Mouse (Mus musculus) hematopoietic stem cell, adult 5-6 weeks (primary cell): ENCODE data around the gene Cmbl. TPM values are rescaled to one million over a fixed set of nuclear protein-coding genes. Genes with fewer than 3 reads are reported as not detected.
A peak's percentile ranks its signal among the peaks of the same experiment; 100 is the strongest.
"Not testable (repeated sequence)": the region's sequence is repeated elsewhere in the genome, so short reads cannot be mapped to it uniquely, and the experiment has no call there.

Source experiments
- ATAC-seq, 2 experiments: fragments of 125-278 bp in 1 of 2; replicated peaks in 1 of 2; 2 replicates each; pipeline ENCODE4 v1.8.0; 2016 to 2017; ENCODE audit warnings: inconsistent platforms in 2 of 2, mild to moderate bottlenecking in 2 of 2, moderate number of reproducible peaks in 2 of 2, low read depth in 1 of 2, moderate TSS enrichment in 1 of 2; ENCODE audit not compliant: low FRiP score in 2 of 2, poor library complexity in 2 of 2, severe bottlenecking in 2 of 2, insufficient read depth in 1 of 2, low TSS enrichment in 1 of 2
- total RNA-seq: library from RNA; stranded (forward); fragments of 172-1452, 232-1000 nt; gene quantifications from 2 replicates; pipeline ENCODE4 v1.2.3, GENCODE M21; 2017

Cmbl gene
- total RNA-seq, 1 experiment from 2014 or later: 1.1 TPM

- ATAC-seq: no peak
These were observed 3.4 kb downstream of the Cmbl start for GRCm38 (mm10) chr15:31568581-31568996.

DNA sequence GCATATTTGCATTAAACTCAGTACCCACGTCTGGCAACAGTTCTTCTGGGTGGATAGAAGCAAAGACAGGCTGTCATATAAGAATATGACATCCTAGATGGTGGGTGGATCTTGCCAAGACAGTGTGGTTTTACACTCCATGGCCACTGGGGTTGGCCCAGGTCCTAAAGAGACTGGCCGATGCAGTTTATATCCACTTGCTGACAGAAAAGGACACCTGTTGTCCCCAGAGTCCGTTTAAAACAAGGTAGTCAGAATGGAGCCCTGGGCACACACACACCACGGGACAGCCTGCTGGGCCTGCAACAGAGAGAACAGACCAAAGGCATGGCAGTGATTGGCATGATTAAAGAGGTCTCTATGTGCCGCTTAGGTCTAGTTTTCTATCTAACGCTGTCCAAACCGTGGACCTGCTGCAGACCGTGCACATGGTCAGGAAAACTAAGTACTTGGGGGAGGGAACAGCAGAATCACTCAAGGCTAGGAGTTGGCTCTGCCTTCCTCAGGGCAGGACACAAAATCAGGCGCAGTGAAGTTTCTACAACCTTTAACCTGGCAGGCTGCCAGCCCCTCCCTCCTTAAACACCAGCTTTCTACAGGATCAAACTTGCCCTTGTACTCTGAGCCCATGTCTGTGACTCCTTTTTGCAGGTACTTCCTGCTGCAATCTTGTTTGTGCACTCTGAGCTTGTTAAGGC, 4.3 kb downstream of the Cmbl start:
- ATAC-seq: no peak

DNA sequence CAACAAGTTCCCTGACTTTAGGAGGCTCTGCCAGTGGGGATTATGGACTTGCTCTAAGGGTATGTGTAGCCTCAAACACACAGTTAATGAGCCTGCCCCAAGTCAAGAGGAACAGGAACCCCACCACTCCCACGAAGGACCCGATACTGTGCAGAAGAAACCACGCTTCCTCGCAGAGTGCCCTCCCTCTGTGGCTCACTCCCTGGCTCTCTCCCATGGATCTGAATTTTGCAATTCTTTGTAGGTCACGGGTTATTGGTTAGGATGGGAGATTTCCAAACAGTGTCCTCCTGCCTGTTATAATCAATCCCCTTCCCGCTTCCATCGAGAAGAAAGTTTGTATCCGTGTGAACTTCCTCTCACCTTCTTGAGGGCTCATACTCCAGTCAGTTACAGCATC, 5.8 kb downstream of the Cmbl start:
- 0 out of 4 replicates have a peak, but pooled peaks of 1 of the 2 experiments have one; percentile 43 for ATAC-seq

DNA sequence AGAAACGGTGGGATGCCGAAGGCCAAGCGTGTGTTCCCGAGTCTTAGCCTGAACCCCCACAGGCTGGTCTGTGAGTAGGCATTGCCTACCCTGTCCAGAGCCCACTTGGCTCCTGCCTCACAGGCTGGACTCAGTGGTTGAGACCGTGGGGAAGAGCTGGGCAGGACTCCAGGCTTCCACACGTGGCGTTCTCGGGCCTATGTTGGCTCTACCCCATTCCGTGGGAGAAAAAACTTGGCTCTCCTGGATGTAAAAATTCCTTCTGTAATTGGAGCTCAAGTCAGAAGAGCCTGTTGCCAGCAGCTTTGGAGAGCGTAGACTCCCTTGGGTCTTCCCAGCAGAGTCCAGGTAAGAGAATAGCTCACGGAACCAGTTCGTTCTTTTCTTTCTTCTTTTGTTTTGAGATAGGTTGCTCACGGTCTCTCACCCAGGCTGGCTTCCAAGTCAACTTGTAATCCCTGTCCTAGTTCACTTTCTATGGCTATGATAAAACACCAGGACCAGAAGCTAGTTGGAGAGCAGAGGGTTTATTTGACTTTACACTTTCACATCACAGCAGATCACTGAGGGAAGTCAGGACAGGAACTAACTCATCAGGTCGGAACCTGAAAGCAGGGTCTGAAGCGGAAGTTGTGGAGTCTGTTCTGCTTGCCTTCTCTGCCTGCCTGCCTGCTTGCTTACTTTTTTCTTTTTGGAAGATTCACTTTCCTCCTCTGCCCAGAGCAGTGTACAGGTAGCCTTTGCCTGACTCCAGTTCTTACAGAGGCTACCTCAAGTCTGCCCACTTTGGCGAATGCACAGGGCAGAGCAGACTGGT, 6.9 kb downstream of the Cmbl start:
- ATAC-seq: peak; percentile 40 to 76; a peak in 3 of 4 replicates

- no peak for ATAC-seq
These were observed 8.1 kb downstream of the Cmbl start for GRCm38 (mm10) chr15:31573287-31573686.

DNA sequence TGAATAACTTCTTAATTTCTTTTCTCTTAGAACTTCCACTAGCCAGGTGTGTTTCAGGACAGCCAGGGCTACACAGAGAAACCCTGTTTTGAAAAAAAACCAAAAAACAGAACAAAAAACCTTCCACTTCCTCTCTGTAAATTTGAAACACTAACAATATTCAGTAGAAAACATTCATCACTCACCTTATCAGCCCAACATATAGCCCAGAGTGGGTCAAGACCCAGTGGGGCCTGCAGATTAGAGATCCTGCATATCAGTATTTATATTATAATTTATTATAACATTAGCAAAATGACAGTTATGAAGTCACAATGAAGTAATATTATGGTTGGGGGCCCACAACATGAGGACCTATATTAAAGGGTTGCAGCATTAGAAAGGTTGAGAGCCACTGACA, 8.5 kb downstream of the Cmbl start:
- ATAC-seq: no peak

DNA sequence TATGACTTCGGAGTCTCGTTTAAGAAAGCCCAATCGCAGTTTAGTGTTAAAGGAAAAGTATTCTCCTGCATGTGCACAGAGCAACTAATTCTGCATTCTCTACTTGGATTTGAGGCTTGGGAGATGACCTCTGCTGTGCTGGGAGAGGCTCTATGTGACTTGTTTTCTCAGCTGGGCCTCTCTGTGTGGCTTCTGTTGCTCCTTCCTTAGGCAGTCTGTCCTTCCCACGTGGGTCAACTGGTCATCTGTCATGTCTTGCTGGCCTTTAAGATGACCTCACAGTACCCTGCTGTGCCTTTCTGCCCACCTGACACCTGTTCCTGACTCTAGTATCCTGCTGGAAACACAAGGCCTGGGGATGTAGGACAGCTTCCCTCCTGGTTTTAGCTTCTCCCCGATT, 10.9 kb downstream of the Cmbl start:
- no peak for ATAC-seq

- not testable (repeated sequence) for ATAC-seq
These were observed 15.9 kb downstream of the Cmbl start for GRCm38 (mm10) chr15:31581086-31581485.

- ATAC-seq: no peak
These were observed 18.3 kb downstream of the Cmbl start for GRCm38 (mm10) chr15:31583304-31584085.

GRCm38 (mm10) chr15:31585238-31585637, 20.0 kb downstream of the Cmbl start:
- peak; percentile 13 to 44; a peak in 3 of 4 replicates for ATAC-seq

- no peak for ATAC-seq
These were observed 20.9 kb downstream of the Cmbl start for GRCm38 (mm10) chr15:31586088-31586487.

GRCm38 (mm10) chr15:31586519-31586918, 21.3 kb downstream of the Cmbl start:
- ATAC-seq: peak; percentile 57 to 79

GRCm38 (mm10) chr15:31587789-31588188, 22.6 kb downstream of the Cmbl start:
- 0 out of 4 replicates have a peak, but pooled peaks of 1 of the 2 experiments have one; percentile 7 for ATAC-seq

GRCm38 (mm10) chr15:31588989-31589640, 23.9 kb downstream of the Cmbl start:
- no peak for ATAC-seq

DNA sequence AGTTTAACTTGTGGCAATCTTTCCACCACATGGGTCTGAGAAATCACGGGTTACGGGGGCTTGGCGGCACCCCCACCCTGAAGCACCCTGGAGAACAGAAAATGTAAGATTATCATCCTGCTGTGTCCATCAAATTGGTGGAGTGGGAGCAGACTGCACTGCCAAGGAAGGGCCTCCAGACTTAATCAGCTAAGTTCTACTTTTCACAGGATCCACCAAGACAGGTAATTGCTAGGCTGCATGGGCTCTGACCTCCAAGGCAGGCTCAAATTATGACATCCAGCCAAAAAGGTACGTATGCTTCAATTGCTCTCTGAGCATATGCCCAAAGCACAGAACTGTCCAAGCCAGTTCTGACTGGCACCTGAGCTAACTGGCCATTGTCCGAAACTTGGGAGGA, 25.0 kb downstream of the Cmbl start:
- no peak for ATAC-seq

DNA sequence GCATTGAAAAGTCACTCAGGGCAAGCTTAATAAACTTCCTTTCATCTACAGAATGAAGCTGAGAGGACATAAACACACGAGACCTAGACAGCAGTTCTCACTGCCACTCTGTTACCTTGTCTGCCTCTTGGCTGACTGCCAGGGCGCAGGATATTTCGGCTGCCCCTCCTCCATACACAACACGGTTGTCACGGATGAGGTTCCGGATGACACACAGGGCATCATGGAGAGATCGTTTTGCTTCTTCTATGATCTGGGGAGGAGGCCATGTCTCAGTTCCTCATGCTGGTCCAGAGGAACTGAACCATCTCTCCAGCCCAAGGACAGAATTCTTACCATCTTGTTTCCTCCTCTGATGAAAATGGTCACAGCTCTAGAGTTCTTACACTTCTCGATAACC, 27.3 kb downstream of the Cmbl start:
- no peak for ATAC-seq

DNA sequence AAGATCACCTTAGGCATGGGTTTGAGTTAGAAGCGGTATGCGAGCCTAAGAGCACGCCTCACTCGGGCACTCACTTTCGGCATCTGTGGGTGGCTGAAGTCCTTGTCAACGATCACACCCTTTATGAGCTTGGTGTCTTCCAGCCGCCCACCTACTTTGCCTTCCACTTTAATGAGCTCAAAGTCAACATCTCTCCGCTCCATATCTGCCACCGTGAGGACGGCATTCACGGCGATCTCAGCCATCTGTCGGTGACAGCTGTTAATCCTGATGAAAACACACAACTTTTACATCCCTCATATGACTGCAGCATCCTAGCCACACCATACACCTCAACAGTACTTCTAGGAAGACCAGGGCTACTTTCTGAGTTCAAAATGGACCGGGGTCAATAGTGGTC, 29.1 kb downstream of the Cmbl start:
- no peak for ATAC-seq
